Mouse (Mus musculus) c-Kit-positive CD71-negative TER-119-negative erythroid progenitor cells, embryonic 14.5 days (primary cell): ENCODE measurements around the gene Il2rb.

Experiments
- DNase-seq: peaks from one replicate; pipeline ENCODE4 v3.0.0-alpha.2; 2013; ENCODE audit warnings: low read depth

Gene Il2rb

DNA sequence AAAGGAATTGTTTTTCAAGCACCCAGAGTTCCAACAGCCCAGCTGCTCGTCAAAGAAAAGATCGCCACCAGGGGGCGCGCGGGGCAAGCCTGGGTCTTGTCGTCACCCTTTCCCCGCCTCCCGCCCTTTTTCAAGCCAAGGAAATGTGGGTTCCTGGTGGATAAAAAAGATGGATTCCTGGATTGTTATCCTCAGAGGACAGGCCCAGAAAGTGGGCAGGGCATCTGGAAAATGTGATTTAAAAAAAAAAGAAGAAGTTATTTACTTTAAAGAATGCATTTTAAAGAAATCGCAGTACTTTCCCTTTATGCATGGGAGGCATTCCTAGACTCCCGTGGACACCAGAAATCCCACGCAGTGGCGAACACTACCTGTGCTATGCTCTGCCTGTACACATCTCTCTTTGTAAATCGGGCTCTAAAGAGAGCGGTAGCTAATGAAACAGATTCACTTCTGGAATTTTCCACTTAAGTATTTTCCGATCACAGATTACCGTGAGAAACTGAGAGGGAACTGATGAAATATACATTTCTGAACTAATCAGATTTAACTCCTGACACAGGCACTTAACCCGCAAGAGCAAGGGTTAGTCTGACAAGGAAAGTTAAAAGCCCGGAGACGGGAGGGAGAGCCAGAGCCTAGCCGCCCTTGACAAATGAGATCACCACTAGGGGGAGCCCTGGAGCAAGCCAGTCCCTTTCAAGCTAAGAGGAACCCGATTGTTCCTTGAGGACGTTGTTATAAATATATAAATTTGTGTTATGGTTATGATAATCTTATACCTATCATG, 47.1 kb downstream of the Il2rb start:
- peak; percentile 92 for DNase-seq

DNA sequence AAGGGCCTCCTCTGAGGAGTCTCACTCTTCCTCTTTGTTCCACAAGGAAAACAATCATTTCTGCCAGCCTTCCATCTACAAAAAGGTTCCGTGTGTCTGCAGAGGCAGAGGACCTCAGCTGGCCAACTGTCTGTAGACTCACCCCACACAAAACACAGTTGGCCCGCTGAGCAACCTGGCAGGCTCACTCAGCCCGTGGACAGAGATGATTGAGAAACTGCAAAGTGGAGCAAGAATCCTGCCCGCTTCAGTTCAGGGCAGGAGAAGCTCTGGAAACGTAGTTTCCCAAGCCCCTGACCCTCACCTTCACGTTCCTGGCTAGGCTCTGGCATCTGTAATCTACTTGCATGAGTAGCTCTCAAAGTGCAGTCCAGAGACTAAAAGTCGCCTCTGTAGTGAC, 48.0 kb downstream of the Il2rb start:
- no peak for DNase-seq

- DNase-seq: no peak
Measured at GRCm38 (mm10) chr15:78443857-78444256, 51.2 kb downstream of the Il2rb start.

- DNase-seq: no peak
Measured at GRCm38 (mm10) chr15:78442231-78442630, 52.8 kb downstream of the Il2rb start.

DNA sequence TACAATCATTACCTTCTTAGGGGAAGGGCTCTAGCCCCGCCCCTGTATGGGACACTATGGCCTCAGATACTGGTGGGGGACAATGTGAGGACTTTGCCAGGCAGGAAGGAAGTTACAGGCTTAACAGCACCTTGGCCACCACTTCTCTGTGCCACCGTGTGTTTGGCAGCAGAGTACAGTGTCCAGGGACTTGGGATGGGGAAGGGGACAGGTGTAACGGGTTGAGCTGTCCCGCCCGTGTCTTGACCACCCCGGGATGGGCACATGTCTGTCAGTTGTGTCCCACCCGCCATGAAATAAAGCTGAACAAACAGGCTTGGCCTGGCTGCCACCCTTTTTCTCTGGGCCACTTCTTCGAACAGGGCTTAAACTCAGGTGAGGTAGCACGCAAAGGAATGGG, 56.1 kb downstream of the Il2rb start:
- no peak for DNase-seq

GRCm38 (mm10) chr15:78438505-78438904, 56.6 kb downstream of the Il2rb start:
- no peak for DNase-seq

- no peak for DNase-seq
Measured at GRCm38 (mm10) chr15:78438018-78438394, 57.1 kb downstream of the Il2rb start.

- no peak for DNase-seq
Measured at GRCm38 (mm10) chr15:78437237-78438017, 57.6 kb downstream of the Il2rb start.

DNA sequence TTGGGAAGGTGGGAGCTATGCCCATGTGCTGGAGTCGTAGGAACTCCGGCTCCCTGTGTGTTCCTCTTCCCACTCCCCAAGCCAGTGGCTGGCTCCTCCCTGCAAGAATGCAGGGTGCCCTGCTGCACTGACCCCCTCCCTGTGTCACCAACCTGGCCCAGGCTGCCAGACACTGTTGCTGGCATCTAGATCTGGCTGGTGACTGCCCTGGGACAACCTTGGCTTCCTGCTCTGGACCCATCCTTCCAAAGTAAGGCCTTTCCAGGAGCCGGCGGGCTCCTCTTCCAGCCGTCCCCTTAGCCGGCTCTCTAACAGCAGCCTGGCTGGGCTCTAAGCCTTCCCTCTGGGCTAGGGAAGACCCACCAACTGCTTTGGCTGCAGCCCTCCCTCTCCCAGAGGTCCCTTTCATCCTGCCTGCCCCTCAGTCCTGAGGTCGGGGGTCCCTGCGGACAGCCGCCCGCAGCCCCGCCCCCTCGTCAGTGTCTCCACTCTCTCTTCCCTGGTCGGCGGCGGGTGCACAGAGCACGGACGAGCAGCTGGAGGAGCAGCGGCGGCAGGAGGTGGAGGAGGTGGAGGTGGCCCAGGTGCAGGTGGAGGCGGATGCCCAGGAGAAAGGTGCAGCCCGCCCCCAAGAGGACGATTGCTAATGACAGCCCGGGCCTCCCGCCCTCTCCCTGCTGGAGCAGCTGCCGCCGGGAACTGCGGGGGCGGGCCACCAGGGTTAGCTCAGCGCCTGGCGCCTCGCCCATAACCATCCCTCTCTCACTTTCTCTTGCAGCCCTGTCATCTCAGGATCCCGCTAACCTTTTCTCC, 58.5 kb downstream of the Il2rb start:
- no peak for DNase-seq

GRCm38 (mm10) chr15:78435681-78436080, 59.4 kb downstream of the Il2rb start:
- no peak for DNase-seq

- no peak for DNase-seq
Measured at GRCm38 (mm10) chr15:78434896-78435520, 60.1 kb downstream of the Il2rb start.

DNA sequence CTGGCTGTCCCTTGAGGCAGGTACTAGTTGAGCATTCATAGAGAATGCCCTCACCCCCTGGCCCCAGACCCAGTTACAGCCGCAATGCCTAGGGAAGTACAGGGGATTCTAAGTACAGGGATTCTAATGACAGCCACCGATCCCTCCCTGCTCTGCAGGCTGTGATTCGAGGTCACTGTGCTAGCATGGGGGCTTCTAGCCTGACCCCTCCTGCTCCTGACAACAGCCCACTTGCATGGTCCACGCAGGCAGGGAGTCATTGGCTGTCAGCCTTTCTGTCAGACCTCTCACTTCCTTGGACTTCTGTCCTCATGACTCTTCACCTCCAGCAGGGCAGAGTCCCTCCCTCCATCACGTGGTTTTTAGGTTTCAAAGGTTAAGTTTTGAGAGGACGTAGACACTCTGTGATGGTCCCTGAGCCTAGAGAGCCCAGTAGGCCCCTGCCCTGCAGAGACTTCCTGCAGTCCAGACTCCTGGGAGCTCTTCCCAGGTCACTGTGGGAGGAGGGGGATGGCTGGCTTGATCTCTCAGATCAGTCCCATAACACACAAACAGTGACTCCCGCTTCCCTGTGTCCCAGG, 63.4 kb downstream of the Il2rb start:
- no peak for DNase-seq

- no peak for DNase-seq
Measured at GRCm38 (mm10) chr15:78430874-78431273, 64.2 kb downstream of the Il2rb start.

DNA sequence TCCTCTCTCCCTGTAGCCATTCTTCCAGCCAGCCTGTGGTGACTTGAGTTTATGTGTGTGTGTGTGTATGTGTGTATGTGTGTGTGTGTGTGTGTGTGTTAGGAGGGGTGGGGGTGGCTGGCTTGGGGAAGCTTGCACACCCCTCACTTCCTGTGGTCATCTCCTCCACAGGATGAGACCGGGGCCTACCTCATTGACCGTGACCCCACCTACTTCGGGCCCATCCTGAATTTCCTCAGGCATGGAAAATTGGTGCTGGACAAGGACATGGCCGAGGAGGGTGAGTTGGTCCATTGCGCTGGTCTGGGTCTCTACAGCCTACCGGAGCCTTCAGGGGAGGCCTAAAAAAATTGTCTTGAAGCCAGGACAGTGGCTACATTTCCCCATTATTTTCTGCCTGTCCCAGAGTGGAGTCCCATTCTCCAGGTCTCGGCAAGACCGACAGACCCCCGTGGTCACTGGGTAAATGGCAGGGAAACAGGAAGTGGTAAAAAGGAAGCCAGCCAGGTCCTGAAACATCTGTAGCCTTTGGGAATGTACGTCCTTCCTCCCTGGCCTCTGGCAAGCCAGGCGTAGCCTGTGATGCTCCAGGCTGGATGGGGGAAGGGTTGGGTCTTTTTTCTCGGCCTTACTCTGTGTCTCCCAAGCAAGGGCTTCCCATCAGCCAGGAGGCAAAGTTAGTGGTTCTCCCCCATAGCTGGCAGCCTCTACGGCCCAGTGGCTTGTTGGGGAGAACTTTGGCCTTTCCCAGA, 65.0 kb downstream of the Il2rb start:
- no peak for DNase-seq
